Mouse (Mus musculus): ENCODE data around the gene Art2b.

- TF ChIP-seq CTCF (IDR thresholded peaks at IDR 0.05; ENCODE audit: control insufficient read depth, insufficient read depth, insufficient read length) (no peak), USF1 (IDR thresholded peaks at IDR 0.05; ENCODE audit: low read depth) (no peak), CEBPB (IDR thresholded peaks at IDR 0.05; ENCODE audit: low read depth) (no peak)
Observed at GRCm38 (mm10) chr7:101574413-101574812, 11.0 kb downstream of the Art2b start.
